In genomic region chr17:24667416-24667815, GRCm38 (mm10) we compare ENCODE assay signal across 8 mouse cellular contexts. TPM values are rescaled to one million over a fixed set of nuclear protein-coding genes. Genes with fewer than 3 reads are reported as not detected.
A peak's percentile ranks its signal among the peaks of the same experiment; 100 is the strongest.
DNase-seq lines count a peak whose midpoint lies in the region; ATAC-seq lines count a peak whose summit lies in the region.

No protein-coding gene starts in this region.

- WGBS in heart, embryonic 12.5 days, result 21% methylated on average over 6 of the region's 6 CpGs
- WGBS in midbrain, embryonic 10.5 days, result 33% methylated on average over 6 of the region's 6 CpGs

- H3K27me3 ChIP-seq in heart, embryonic 12.5 days (replicated peaks), result peaks cover 10% of the 10 kb centered on the region; the same call in 1 of the 2 replicates
- H3K27me3 ChIP-seq in midbrain, embryonic 10.5 days (ENCODE audit: low read depth, poor library complexity, severe bottlenecking), result no peaks in the 10 kb centered on the region

- no peaks in the 10 kb centered on the region for H3K36me3 ChIP-seq in heart, embryonic 12.5 days
- no peaks in the 10 kb centered on the region for H3K36me3 ChIP-seq in midbrain, embryonic 10.5 days

- H3K4me1 ChIP-seq in heart, embryonic 12.5 days (replicated peaks), result peaks cover 29% of the 10 kb centered on the region
- H3K4me1 ChIP-seq in midbrain, embryonic 10.5 days, result peaks cover 34% of the 10 kb centered on the region

- H3K27ac ChIP-seq in heart, embryonic 12.5 days (ENCODE audit: poor library complexity, severe bottlenecking), result no peak overlapping the region
- no peak overlapping the region for H3K27ac ChIP-seq in midbrain, embryonic 10.5 days (replicated peaks)

- peak; percentile 94 for DNase-seq in heart, adult 11 months
- DNase-seq in A20 (ENCODE audit: low read depth, low spot score) (peak; percentile 80), adipocyte (ENCODE audit: low spot score) (peak; percentile 76)
- peak; percentile 56 for DNase-seq in embryo, embryonic 11 days
- DNase-seq in kidney, postnatal 10 days, result peak; percentile 80
- peak; percentile 62 to 70 for DNase-seq in natural killer cell, adult 2 months (ENCODE audit: low spot score in 2 of 2)
- DNase-seq in midbrain, embryonic 10.5 days (ENCODE audit: low spot score), result no peak

- H3K9me3 ChIP-seq in heart, embryonic 12.5 days (replicated peaks), result no peaks in the 10 kb centered on the region
- no peaks in the 10 kb centered on the region for H3K9me3 ChIP-seq in midbrain, embryonic 10.5 days (replicated peaks)

- H3K4me2 ChIP-seq in heart, embryonic 12.5 days, result no peak overlapping the region

- no peak for ATAC-seq in heart, embryonic 12.5 days (ENCODE audit: insufficient number of reproducible peaks, low FRiP score)

- no peak overlapping the region for H3K4me3 ChIP-seq in heart, embryonic 12.5 days
- H3K4me3 ChIP-seq in midbrain, embryonic 10.5 days, result no peak overlapping the region

- H3K9ac ChIP-seq in heart, embryonic 12.5 days, result no peak overlapping the region

RNA-seq across cellular contexts. Expression of gene Zfp598, which starts 2.1 kb away (rescaled TPM):
- polyA plus RNA-seq in heart, embryonic 12.5 days (2016; fragmentation: Nextera tagmentation; extraction: Ambion mirVana), result 20.1 and 21.2 TPM in 2 replicates
- 21.7 and 24.3 TPM in 2 replicates for polyA plus RNA-seq in midbrain, embryonic 10.5 days (2016; fragmentation: Nextera tagmentation; extraction: Ambion mirVana)

RNA-seq across cellular contexts. Expression of gene Npw, which starts 9.2 kb away (rescaled TPM):
- not detected in 2 replicates for polyA plus RNA-seq in heart, embryonic 12.5 days (2016; fragmentation: Nextera tagmentation; extraction: Ambion mirVana)
- polyA plus RNA-seq in midbrain, embryonic 10.5 days (2016; fragmentation: Nextera tagmentation; extraction: Ambion mirVana), result not detected in 2 replicates

RNA-seq across cellular contexts. Expression of gene Slc9a3r2, which starts 17.3 kb away (rescaled TPM):
- 56.6 and 59.7 TPM in 2 replicates for polyA plus RNA-seq in heart, embryonic 12.5 days (2016; fragmentation: Nextera tagmentation; extraction: Ambion mirVana)
- polyA plus RNA-seq in midbrain, embryonic 10.5 days (2016; fragmentation: Nextera tagmentation; extraction: Ambion mirVana), result 30.2 and 33.2 TPM in 2 replicates

RNA-seq across cellular contexts. Expression of gene Syngr3, which starts 22.3 kb away (rescaled TPM):
- 0.68 and 1.0 TPM in 2 replicates for polyA plus RNA-seq in heart, embryonic 12.5 days (2016; fragmentation: Nextera tagmentation; extraction: Ambion mirVana)
- 10.3 and 16.1 TPM in 2 replicates for polyA plus RNA-seq in midbrain, embryonic 10.5 days (2016; fragmentation: Nextera tagmentation; extraction: Ambion mirVana)

RNA-seq across cellular contexts. Expression of gene Gfer, which starts 28.5 kb away (rescaled TPM):
- 34.0 and 37.8 TPM in 2 replicates for polyA plus RNA-seq in heart, embryonic 12.5 days (2016; fragmentation: Nextera tagmentation; extraction: Ambion mirVana)
- 52.3 and 58.5 TPM in 2 replicates for polyA plus RNA-seq in midbrain, embryonic 10.5 days (2016; fragmentation: Nextera tagmentation; extraction: Ambion mirVana)
